Mouse (Mus musculus): ENCODE measurements around the gene Hist1h2af.

GRCm38 (mm10) chr13:23554393-23554792 lies 20.7 kb downstream of the Hist1h2af start:
- TF ChIP-seq POLR2A (IDR thresholded peaks at IDR 0.05; ENCODE audit: low read depth, low read length) (no peak), CTCF (IDR thresholded peaks at IDR 0.05; ENCODE audit: borderline replicate concordance, insufficient read depth, low read length) (no peak)
